Mouse (Mus musculus) brain, embryonic 14.5 days (tissue): Measurements from ENCODE around the gene Chtop. TPM values are rescaled to one million over a fixed set of nuclear protein-coding genes. Genes with fewer than 3 reads are reported as not detected.

Experiments used
- DNase-seq: peaks from one replicate; pipeline ENCODE4 v3.0.0-alpha.2; 2011; ENCODE audit warnings: low read depth
- CTCF ChIP-seq: fragments of 200-500 bp; IDR thresholded peaks from 2 replicates; pipeline ENCODE4 v1.5.1; 2012; ENCODE audit warnings: inconsistent platforms, mild to moderate bottlenecking, moderate library complexity, borderline replicate concordance; ENCODE audit not compliant: insufficient read depth, insufficient read length; ENCODE audit errors: extremely low read depth
- POLR2A ChIP-seq: fragments of 200-500 bp; IDR thresholded peaks from 2 replicates; pipeline ENCODE4 v1.6.1; 2012; ENCODE audit warnings: mild to moderate bottlenecking, inconsistent platforms, borderline replicate concordance; ENCODE audit not compliant: poor library complexity, insufficient read depth, insufficient read length, severe bottlenecking; ENCODE audit errors: extremely low read depth
- polyA plus RNA-seq: library from polyadenylated mRNA; depleted of rRNA; stranded (reverse); fragments of >200 nt; gene quantifications from 2 replicates; pipeline ENCODE4 v1.2.3, GENCODE M21; 2012

The Chtop gene
- polyA plus RNA-seq, 1 experiment = 199 TPM

GRCm38 (mm10) chr3:90486998-90487397 is 22.3 kb downstream of the Chtop start:
- no peak for DNase-seq
- TF ChIP-seq CTCF = no peak
- TF ChIP-seq POLR2A = no peak

- DNase-seq = peak; percentile 99
- TF ChIP-seq CTCF (peak; percentile 35; the same call in 1 of the 2 replicates), POLR2A (peak; percentile 72; the same call in 1 of the 2 replicates)
Measured at GRCm38 (mm10) chr3:90475831-90476611, 33.3 kb downstream of the Chtop start, which contains the start of gene Ilf2. Gene Ilf2, plus strand, starts transcription at chr3:90476126.

GRCm38 (mm10) chr3:90475151-90475830 is 34.0 kb downstream of the Chtop start:
- DNase-seq = no peak
- no peak for TF ChIP-seq POLR2A
- no peak for TF ChIP-seq CTCF

- DNase-seq = no peak
- peak; percentile 42; the same call in 1 of the 2 replicates for TF ChIP-seq CTCF
- no peak for TF ChIP-seq POLR2A
Measured at GRCm38 (mm10) chr3:90472213-90472612, 37.1 kb downstream of the Chtop start.

- DNase-seq = no peak
- TF ChIP-seq CTCF (no peak), POLR2A (no peak)
Measured at GRCm38 (mm10) chr3:90467618-90468300, 41.5 kb downstream of the Chtop start.

GRCm38 (mm10) chr3:90466311-90466766 is 43.0 kb downstream of the Chtop start:
- peak; percentile 84 for TF ChIP-seq CTCF
- no peak for TF ChIP-seq POLR2A
- peak; percentile 81 for DNase-seq

- DNase-seq = peak; percentile 16
- TF ChIP-seq CTCF (no peak), POLR2A (no peak)
Measured at GRCm38 (mm10) chr3:90465686-90466310, 43.5 kb downstream of the Chtop start, which contains the start of gene Npr1. Gene Npr1, minus strand, starts transcription at chr3:90465866.

GRCm38 (mm10) chr3:90465081-90465685 is 44.1 kb downstream of the Chtop start:
- DNase-seq = peak; percentile 39
- TF ChIP-seq POLR2A (no peak), CTCF (no peak)

- DNase-seq = peak; percentile 13
- TF ChIP-seq CTCF (no peak), POLR2A (no peak)
Measured at GRCm38 (mm10) chr3:90464552-90465080, 44.7 kb downstream of the Chtop start.

GRCm38 (mm10) chr3:90462579-90462978 is 46.7 kb downstream of the Chtop start:
- TF ChIP-seq CTCF (no peak), POLR2A (no peak)
- no peak for DNase-seq
